Mouse (Mus musculus) kidney, adult 11 months (tissue): Measurements from ENCODE around the gene Tbrg4.
A peak's percentile ranks its signal among the peaks of the same experiment; 100 is the strongest.

Experiments used
- DNase-seq: peaks from one replicate; pipeline ENCODE4 v3.0.0; 2022

Gene Tbrg4

DNA sequence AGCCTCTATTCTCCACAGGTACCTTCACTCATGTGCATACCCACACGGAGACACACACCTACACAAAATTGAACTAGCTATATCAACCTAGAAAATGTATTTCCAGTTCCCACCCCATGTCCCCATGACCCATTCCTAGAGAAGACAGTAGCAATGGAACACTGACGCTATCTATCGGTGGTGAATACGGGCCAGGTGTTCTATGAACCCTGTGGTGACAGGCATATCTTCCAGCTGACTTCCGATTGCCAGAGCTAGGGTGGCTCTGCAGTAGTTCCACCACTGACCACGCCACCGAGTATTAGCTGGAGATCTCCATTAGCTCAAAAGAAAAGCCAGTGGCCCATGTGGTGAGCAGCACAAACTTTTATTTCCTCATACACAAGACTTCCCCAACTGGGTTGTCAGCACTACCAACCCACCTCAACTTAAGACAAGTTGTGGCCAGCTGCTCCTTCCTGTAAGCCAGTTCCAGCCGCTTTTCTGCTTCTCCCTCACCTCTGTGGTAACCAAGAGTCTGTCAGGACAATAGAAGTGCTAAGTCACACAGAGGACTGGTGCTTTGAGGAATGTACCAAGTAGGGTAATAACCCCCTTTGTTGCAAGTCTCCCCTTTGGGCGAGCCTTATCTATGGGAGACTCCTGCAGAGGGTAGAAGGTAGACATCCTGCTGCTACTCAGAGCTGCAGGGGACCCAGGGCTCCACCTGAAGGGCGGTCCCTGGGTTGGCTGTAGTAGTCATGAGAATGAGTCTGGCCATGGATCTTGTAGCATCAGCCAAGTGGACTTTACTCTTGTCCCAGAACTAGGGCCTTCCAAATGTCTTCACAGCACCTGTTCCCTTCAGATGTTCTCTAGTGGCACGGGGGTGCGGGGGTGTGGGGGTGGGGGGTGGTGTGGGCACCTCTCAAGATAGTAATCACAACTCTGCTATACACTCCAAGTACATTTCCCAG lies 10.3 kb downstream of the Tbrg4 start:
- peak; percentile 31 for DNase-seq

DNA sequence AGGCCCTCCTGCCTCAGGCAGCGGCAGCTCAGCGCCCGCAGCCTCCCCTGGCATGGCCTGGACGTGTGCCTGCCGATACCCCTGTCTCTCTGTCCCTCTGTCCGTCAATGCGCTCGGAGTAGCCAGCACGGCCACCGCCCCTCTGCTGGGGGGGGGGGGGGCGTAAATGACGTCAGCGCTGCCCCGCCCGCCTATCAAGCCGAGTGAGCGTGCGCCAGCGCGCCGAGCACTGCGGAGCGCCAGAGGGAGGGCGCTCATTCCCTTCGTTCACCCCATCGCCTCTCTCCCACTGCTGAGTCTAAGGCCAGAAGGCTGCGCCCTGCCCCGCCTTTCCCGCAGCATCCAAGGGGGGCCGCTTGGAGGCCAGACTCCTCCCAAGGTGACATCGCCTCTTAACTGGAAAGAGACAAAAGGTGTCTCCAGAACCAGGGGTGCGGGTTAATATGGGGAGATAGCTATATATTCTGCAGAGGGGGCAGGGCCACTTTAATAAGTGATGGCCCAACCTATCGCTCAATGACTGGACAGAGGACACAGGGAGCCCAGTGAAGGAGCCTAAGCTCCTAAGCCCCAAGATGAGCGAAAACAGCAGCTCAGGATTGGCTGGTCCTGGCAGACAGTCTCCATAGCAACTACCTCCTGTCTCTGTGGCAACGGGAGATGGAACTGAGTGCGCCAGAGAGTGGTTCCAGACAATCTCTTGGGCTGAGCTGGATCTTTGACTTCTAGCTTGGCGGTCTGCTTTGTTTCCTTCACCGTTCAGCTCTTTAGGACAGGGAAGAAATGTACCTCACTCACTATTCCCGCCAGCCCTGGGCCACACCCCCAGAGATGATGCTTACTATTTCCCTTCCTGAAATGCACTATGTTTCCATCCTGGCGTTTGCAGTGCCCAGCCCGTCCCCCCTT lies 20.1 kb downstream of the Tbrg4 start, which contains the start of gene Nacad:
Gene Nacad, minus strand, starts transcription at position 563 of the 909 bp plus-strand sequence.
- no peak for DNase-seq

DNA sequence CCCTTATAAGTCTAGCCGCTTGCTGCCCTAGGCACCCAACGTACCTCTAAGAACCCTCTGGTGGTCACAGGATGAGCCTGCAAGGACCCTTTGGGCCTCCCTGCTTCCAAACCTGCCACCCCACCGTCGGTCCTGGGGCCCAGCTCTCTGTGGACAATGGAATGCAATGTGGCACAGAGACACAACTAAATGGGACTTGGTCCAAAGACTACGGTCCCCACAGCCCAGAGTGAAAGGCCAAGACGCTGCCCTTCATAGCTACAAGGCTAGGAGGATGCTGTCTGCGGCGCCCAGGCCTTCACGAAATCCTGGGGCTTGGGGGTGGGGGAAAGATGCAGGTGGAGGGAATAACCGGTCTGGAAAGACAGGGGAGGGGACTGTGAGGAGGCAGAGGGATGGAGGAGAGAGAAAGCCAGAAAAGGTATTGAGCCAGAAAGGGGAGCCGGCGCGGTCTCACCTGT lies 20.8 kb downstream of the Tbrg4 start:
- no peak for DNase-seq

DNA sequence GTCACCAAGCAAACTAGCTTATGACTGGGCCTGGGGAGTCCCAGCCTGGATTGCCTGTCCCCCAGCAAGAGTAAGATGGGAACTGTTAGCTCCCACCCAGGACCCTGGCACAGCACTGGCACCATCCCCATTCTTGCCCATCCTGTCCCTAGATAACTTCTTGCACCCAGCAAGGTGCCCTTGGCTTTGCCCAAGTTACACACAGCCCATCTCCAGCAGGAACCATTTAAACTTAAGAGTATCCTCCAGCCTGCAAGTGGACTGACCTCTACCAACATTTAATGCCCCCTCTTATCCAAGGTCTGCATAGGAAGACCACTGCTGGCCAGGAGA lies 21.3 kb downstream of the Tbrg4 start:
- DNase-seq: no peak

DNA sequence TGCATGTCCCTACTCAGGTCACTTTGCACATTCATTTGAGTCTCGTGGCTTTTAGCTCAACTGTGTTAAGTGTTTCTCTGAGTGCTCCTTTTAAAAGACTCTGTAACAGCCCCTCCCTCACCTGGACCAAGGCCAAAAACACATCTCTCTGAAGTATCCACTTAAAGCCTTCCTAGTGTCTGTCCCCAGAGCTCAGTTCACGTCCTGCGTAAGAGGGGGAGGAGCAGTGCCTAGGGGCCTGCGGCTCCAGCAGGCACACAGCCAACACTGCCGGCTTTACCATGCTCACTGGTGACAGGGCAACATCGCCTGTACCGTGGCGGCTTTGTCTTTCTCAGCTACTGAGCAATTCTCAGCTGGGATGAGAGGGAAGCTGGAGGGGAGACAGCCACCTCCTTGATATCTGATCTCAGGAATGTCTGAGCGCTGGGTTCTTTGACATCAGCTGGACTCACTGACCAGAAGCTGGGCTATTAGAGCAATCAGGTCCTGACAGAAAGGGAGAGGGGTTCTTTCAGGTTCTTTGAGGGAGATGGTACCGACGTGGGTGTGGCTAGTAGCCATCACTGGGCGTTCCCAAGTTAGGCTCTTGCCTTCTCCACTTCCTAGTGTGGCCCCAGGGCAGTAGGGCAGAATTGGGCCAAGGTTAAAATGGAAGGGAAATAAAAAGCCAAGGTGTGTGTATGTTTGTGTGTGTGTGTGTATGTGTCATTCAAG lies 21.8 kb downstream of the Tbrg4 start:
- no peak for DNase-seq

DNA sequence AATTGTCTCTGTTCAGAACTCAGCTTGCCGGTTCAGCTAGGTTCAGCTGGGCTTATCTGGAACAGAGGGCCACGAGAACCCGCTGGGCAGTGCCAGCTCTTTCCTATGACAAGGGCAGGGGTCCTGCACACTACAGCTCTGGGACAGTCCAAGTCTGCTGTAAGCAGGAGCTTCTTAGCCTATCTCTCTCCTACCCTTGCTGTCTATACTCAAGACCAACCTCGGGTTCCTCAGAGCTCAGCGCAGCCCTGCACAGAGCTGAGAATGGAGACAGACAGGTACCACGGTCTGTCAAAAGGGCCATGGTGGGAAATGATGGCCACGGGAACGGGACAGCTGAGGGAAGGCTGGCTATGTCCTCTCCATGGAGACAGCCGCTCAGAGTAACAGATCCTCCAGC lies 22.6 kb downstream of the Tbrg4 start:
- DNase-seq: no peak

DNA sequence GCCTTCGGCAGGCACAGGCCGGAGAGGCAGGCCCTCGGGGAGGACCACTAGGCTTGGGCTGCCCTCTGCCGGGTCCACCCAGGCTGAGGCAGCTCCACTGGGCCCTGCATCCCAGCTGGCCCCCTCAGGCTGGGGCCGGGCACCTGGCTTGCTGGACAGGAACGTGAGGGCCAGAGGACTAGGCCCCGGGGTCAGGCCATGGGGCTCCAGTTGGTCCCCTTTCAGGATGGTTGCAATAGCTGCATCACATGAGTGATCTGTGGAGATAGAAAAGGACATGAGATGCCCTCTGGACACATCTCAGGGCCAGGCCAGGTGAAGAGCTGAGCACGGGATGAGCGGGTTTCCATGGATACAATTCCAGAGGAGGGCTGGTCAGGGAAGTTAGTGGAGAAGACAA lies 23.2 kb downstream of the Tbrg4 start:
- no peak for DNase-seq

DNA sequence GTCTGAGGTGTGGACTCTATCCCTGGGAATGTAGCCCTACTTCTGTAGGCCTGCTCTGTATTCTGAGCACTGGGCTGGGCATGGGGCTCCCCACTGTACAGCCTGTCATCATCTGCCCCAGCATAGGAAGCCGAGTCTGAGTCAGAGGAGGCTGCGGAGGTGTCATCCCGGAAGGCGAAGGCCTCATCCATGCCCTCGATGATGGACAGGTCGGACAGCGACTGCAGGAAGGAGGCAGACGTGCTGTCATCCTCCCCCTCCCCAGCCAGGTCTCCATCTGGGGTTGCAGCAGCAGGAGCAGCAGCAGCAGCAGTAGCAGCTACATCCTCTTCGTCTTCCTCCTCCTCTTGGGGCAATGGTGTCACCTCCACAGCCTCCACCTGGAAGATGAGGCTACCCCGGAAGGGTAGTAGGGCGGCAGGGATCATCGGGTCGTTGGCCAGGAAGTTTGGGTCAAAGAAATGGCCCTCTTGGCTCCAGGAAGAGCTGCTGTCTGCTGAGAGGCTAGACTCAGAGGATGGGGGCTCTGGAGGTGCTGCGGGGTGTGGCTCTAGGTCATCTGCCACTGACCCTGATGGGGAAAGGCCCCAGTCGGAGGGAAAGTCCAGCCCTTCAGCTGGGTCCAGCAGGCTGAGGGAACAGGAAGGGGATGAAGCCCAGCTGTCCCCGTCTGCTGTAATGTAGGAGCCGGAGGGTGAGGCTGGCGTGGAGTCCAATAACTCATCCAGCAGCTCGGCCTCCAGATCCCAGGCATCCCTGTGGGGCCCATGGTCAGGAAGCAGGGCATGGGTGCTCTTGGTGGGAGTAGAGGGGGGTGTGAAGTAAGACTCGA lies 24.0 kb downstream of the Tbrg4 start:
- DNase-seq: no peak

DNA sequence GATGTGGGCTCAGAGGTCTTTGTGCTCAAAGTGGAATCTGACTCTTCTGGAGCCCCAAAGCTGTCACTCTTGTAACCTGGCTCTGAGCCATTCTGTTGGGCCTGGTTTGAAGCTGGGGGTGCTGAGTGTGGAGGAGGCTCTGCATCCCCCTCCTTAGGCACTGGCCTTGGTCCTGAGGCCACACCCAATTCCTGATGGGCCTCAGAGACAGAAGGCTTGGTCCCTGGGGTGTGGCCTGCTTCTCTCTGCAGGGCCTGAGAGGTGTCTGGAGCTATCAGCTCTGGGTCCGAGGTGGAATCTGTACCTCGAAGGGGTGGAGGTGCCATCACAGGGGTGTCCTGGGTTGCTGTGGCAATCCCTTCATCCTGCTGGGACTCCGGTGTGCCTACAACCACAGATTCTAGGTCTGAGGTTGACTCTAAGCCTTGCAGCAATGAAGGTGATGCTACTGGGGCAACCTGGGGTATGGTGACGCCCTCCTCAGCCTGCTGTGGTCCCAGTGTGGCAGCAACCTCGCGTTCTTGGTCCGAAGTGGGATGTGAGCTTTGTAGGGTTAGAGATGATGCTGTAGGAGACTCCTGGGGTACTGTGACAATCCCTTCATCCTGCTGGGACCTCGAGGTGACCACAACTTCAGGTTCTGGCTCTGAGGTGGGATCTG lies 25.5 kb downstream of the Tbrg4 start:
- DNase-seq: no peak

DNA sequence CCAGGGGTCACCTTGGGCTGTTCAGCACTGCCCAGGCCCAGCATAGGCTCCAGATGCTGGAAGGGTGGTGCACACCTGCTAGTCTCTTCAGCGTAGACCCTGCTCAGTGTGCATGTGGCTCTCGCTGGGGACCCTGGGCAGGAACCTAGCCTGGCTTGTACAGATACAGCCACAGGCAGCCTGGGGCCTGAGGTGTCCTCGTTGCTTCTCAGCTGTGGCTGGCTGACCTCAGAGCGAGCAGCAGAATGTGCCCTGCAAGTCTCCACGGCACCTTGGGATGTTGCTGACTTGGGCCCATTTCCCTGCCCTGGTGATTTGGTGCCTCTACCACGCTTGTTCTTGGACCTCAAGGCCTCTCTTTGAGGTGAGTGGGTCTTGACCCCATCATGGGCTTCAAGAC lies 26.0 kb downstream of the Tbrg4 start:
- no peak for DNase-seq

DNA sequence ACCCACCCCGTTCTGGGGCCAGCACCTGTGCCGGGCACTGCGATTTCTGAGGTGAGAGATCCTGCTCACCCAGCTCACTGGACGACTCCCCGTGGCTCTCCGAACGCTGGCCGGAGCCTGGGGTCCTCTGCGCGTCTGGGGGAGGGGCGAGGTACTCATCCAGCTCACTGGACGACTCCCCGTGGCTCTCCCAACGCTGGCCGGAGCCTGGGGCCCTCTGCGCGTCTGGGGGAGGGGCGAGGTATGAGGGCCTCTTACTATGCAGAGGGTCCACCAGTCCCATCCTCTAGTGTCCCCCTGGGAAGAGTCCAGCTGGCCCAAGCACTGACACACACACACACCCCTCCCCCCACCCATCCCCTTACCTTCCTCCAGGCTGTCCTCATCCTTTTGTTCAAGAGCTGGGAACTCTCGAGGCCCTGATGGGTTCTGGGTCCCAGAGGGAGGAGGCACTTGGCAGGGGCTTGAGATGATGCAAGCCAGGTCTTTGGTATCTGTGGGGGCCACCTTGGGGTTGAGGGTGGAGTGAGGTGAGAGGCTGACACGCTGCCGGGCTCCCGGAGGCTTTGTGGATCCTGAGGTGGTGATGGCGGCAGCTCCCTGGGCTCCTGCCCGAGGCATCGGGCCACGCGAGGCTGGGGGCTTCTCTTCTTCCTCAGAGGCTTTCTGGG lies 26.7 kb downstream of the Tbrg4 start:
- no peak for DNase-seq

DNA sequence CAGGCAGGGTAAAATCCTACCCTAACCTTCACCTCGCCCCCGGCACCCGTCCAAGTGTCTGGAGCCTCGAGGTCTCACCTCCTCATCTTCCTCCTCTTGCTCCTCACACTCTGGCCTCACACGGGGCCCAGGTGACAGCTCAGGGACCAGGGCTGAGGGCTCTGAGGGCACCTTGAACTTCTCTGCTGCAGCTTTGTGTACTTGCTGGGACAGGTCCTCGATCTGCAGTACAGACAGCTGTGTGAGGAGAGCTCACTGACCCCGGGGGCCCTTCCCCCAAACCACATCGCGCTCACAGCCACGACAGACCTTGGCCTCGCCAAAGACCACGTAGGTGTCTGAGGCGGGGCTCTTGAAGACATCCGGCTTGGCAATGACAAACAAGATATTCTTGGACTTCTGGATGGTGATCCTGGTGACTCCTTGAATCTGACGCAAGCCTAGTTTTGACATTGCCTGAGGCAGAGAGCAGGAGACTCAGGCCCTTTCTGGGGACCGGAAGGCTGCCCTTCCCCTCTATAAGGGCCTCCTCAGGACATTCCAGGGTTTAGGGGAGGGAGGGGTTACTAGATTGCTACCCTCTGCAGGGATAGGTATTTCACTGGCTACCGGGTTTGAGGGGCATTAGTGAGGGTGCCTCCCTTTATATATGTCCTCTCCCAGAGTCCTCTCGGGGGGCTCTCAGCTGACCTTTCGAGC lies 27.5 kb downstream of the Tbrg4 start:
- no peak for DNase-seq

DNA sequence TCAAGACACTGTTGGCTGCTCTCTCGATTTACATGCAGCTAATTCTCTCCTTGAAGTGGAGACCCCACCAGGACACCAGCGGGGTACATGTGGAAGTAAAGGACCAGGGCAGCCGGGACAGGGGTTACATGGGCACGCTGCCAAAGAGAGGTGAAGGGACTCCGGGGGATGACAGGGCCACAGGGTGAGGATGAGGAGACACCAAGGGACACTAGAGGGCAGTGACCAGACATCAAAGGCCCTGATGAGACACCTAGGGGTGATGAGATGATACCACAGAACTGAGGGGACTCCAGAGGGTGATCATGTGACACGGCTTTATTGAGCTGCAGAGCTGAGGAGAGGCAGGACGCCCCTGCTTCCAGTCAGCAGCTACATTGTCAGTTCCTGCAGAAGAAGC lies 28.3 kb downstream of the Tbrg4 start:
- no peak for DNase-seq

DNA sequence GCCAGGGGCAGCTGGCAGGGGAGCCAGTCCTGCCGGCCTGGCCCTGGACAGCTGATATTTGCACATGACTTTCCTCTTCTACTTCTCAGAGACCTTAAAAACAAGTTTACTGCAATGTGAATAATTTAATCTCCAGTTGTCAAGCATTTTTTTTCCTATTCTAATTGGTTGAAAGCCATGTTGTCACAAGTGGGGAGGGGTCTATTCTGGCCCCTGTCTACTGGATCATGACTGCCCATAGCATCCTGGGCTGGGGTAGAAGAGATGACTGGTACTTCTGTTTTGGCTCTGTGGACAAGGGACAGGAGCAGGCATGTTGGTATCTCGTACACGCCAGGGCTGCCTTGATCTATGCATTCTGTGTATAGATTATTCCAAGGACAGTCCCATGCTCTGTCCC lies 29.3 kb downstream of the Tbrg4 start:
- DNase-seq: no peak

DNA sequence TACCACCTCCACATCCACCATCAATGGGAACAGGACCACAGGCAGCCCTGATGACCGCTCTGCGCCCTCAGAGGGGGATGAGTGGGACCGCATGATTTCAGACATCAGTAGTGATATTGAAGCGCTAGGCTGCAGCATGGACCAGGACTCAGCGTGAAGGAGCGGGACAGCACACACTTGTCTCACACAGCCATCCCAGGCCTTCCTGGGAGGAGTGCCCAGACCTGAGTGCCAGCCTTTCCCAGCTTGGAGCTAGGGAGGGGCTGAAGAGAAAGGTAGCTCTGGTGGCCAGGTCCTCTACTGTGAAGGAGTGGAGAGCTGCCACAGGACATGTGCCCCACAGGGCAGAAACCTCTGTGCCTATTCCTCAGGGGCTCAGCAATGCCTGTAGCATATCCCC lies 29.7 kb downstream of the Tbrg4 start:
- DNase-seq: no peak

DNA sequence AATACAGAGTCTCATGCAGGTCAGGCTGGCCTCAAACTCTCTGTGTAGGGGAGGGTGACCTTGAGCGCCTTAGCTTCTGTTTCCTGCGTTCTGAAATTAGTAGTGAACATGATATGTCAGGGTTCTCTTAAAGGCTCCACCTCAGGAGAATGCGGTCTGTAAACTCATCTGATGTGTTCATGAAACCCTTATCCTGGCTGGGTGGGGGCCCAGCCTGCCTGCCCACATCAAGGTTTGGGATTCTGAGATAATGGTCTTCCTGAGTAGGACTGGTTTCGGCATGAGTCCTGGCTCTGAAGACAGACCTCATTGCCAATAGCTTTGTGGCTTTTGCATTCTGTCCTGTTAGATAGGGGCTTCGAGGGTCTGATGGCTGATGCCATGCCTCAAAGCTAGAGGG lies 30.5 kb downstream of the Tbrg4 start:
- no peak for DNase-seq

DNA sequence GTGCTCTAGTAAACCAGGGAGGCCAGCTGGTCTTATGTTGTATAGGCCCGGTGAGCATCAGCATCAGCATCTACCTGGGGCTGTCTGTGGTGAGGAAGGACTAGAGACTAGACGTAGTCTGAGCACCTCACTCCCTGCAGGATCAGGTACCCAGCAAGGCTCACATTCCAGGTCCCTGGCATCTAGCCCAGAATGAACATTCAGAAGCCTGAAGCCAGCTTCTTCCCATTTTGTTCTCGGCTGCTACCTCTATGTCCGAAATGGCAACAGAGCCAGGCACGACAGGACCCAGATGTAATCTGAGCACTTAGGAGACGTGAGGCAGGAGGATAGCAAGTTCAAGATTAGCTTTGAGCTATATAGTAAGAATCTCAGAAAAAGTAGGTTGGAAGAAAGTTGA lies 31.0 kb downstream of the Tbrg4 start:
- DNase-seq: peak; percentile 17

DNA sequence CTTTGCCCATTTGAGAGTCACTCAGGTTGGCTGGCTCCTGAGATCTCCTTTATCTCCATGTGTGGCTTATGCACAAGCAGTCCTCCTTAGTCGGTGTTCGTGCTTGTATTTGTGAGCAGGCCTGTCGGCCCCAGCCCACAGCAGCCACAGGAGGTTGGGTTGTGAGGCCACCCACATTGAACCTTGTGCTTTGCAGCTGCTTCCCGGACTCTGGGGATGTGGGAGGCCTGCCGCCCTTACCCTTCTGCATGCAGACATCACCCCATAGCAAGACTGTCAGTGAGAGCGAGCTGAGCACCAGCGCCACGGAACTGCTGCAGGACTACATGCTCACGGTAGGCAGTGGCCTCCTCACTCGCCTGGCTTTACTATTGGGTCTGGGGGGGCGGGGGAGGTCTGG lies 32.5 kb downstream of the Tbrg4 start:
- DNase-seq: no peak

DNA sequence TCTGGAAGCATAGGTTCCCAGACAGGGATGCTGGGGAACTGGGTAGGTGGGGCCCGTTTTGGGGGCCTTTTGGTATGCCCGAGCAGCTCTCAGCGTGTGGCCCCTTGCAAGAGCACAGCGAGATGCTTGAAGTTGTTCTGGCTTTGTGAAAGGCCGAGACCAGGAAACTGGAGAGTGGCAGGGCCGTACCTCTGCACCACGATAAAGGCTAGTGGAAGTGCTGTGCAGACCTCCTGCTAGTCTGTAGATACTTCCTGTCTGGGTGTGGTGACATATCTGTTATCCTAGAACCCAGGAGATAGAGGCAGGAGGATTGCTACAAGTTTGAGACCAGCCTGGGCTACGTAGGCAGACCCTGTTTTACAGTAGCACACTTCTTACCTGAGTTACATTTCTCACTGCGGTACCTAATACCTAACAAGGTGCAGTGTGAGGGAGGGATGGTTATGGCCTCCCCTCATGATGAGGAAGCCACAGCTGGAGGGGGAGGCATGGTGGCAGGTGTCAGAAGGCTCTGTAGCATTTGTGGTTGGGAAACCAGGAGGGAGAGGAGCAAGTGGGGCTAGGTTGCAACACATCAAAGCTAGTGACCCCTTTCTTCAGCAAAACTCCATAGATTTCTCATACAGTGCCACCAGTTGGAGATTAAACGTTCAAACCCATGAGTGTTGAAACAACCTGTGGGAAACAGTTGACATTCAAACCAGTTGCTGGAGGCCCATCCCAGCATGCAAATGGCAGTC lies 34.8 kb downstream of the Tbrg4 start:
- DNase-seq: no peak

DNA sequence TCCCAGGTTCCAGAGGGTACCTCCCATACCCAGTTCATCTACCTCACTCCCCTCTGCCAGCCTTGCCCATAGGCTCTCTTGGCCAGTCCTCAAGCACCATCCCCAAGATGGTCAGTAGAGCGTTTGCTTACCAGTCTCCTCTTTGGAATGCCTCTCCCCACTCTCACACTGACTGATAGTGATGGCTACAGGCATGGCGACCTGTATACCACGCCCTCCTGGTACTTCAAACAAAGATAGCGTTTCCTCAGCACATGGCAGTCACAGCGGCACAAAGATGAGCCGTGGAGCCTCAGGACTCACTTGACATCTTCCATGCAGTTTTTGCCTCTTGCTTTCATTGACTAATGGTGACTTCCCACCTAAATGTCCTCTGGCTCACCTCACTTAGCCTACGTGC lies 36.0 kb downstream of the Tbrg4 start:
- no peak for DNase-seq
